Mouse (Mus musculus) v-Abl transformed pro-B cells (cell line): ENCODE results near the gene Ano5.

ENCODE experiments used
- in situ Hi-C, 2 experiments: fragments of 400-800 bp; cut with MboI; formaldehyde crosslinking; loops; one replicate each; pipeline ENCODE4 v1.15.1; 2025; ENCODE audit not compliant: unreplicated experiment in 2 of 2

Ano5 gene

DNA sequence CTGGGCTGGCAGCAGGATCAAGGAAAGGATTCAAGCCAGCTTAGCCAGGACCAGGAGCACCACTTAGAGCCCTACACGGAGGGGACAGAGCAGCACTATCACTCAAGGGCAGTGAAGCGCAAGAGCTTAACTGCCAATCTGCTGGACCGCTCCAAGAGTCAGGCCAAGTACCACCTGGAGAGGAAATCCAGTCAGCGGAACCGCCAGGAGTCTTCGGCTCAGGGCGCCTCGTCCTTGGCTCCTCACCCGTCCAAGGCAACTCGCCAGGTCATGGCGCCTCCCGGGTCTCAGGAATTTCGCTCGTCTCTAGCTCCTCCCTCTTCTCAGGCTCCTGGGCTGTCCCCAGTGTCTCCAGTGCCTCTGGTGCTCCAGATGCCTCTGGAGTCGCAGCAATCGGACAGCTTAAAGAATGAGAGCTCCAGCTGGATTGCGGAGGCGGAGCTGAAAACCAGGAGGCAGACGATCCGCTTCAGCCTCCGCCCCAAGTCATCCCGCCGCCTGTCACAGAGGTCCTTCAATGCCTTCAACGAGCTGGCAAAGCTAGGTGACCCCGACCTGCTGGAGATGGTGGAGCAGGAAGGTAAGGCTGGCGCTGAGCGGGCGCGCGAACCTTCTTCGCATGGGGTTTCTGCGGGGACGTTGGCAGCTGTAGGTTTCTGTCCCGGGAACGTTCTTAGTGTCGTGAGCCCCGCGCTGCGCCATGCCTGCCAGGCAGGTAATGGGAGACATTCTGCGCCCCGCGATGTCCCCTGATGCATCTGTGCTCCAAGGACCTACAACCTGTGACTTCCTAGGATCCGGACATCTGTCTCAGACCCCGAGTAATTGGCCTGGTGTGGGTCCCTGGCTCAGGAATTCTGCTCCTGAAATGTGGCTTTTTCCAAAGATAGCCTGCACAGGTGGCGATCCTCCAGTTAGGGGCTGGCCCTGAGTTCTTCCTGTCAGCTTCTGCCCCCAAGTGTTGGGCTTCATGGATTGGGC is at the start of gene Ano5:
Gene Ano5, plus strand, starts transcription at position 359 of the 981 bp plus-strand sequence.
- in situ Hi-C loops = no loop called here

GRCm38 (mm10) chr7:51499396-51499795 is 11.4 kb upstream of the Ano5 start:
- in situ Hi-C loops = no loop called here

GRCm38 (mm10) chr7:51503940-51504339 is 6.9 kb upstream of the Ano5 start:
- in situ Hi-C loops = no loop called here

DNA sequence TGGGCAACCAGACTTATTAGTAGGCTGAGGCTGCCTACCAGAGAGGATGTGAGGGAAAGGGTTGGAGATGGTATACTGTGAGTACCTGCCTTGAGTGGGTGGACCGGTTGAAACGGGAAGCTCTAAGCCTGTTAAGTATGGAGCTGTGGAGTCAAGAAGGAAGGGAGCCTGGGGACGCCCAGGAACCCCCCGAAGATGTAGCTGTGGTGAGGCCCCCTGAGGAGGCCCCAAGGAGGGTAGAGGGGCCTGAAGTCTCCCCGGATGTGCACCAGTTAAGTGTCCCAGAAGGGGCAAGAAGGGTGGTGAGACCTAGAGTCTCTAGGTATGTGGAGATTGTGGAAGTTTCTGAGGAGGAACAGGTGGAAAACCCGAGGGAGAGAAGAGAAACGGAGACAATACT is 682 bp upstream of the Ano5 start:
- in situ Hi-C loops = no loop called here

DNA sequence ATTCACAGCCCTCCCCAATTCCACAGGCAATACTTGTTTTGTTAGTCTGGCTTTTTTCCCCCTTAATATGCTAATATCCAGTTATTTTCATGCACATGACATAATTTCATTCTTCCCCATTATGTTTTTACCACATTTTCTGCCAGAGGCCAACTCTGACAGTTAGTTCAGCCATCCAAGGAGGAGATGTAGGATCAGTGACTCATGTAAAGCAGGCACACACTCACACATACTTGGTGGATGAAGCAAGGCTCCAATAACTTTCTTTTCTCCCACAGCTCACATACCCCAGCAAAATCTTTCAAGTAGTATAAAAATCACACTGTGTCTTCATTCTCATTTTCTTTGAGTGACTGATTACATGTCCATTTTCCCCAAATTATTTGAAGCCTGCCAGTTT is 28.5 kb downstream of the Ano5 start:
- in situ Hi-C loops = no loop called here

- in situ Hi-C loops = no loop called here
These were observed 29.9 kb downstream of the Ano5 start for GRCm38 (mm10) chr7:51540736-51541135.

DNA sequence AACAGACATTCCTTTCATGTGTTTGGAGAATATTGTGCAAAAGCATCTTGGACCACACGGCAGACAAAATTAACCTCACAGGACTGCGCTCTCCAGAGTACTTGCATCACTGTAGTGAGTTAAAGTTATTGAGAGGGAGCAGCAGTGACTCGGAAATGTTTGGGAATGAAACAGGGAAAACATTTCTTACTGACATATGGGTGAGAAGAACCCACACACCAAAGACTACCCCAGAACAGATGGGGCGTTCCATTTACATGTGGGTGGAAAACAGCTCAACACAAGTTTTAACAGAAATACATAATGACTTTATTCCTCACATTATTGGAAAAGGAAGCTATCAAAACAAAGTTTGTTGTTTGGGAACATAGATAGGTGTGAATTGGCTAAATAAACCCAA is 89.2 kb downstream of the Ano5 start:
- in situ Hi-C loops = loop anchor here in 1 of 2 experiments (25.0 kb wide), 1 partner anchor 1638 kb away; the partner anchor contains the start of gene Nell1

- in situ Hi-C loops = loop anchor here in 1 of 2 experiments (25.0 kb wide), 1 partner anchor 1641 kb away; the partner anchor contains the start of gene Nell1
These were observed 92.9 kb downstream of the Ano5 start for GRCm38 (mm10) chr7:51603741-51604140.

GRCm38 (mm10) chr7:51614404-51614803 is 103.6 kb downstream of the Ano5 start:
- in situ Hi-C loops = loop anchor here in 1 of 2 experiments (25.0 kb wide), 1 partner anchor 1652 kb away; the partner anchor contains the start of gene Nell1

GRCm38 (mm10) chr7:51617941-51618340 is 107.1 kb downstream of the Ano5 start:
- in situ Hi-C loops = loop anchor here in 1 of 2 experiments (5.0 to 25.0 kb wide), 2 partner anchors 354 to 1656 kb away; partner anchors contain the start of gene Nell1

- in situ Hi-C loops = loop anchor here in 1 of 2 experiments (5.0 to 25.0 kb wide), 2 partner anchors 354 to 1656 kb away; partner anchors contain the start of gene Nell1
These were observed 107.6 kb downstream of the Ano5 start for GRCm38 (mm10) chr7:51618412-51618811.

GRCm38 (mm10) chr7:51619977-51620376 is 109.1 kb downstream of the Ano5 start:
- in situ Hi-C loops = loop anchor here (5.0 to 25.0 kb wide), 3 partner anchors 352 to 1658 kb away; partner anchors contain the start of gene Nell1 (in 1 of the 2)

GRCm38 (mm10) chr7:51621694-51622145 is 110.9 kb downstream of the Ano5 start, which contains the start of gene Slc17a6:
TSS of gene Slc17a6 (plus strand) at chr7:51622006.
- in situ Hi-C loops = loop anchor here (5.0 to 25.0 kb wide), 2 partner anchors 356 to 1659 kb away; partner anchors contain the start of gene Nell1 (in 1 of the 2)

- in situ Hi-C loops = loop anchor here (5.0 to 25.0 kb wide), 2 partner anchors 355 to 1660 kb away; partner anchors contain the start of gene Nell1 (in 1 of the 2)
These were observed 111.4 kb downstream of the Ano5 start for GRCm38 (mm10) chr7:51622196-51622595.

GRCm38 (mm10) chr7:51622666-51623065 is 111.8 kb downstream of the Ano5 start:
- in situ Hi-C loops = loop anchor here (5.0 to 25.0 kb wide), 2 partner anchors 355 to 1660 kb away; partner anchors contain the start of gene Nell1 (in 1 of the 2)

GRCm38 (mm10) chr7:51624336-51624897 is 113.6 kb downstream of the Ano5 start:
- in situ Hi-C loops = loop anchor here (5.0 to 25.0 kb wide), 2 partner anchors 353 to 1662 kb away; partner anchors contain the start of gene Nell1 (in 1 of the 2)

DNA sequence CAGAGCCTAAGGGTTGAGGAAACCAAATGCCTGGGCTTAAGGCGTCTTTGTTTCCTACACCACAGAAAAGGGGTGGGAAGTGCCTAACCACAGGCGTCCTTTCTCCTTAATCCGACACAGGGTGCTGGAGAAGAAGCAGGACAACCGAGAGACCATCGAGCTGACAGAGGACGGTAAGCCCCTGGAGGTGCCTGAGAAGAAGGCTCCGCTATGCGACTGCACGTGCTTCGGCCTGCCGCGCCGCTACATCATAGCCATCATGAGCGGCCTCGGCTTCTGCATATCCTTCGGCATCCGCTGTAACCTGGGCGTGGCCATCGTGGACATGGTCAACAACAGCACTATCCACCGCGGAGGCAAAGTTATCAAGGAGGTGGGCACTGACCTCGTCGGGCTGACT is 114.3 kb downstream of the Ano5 start:
- in situ Hi-C loops = no loop called here

DNA sequence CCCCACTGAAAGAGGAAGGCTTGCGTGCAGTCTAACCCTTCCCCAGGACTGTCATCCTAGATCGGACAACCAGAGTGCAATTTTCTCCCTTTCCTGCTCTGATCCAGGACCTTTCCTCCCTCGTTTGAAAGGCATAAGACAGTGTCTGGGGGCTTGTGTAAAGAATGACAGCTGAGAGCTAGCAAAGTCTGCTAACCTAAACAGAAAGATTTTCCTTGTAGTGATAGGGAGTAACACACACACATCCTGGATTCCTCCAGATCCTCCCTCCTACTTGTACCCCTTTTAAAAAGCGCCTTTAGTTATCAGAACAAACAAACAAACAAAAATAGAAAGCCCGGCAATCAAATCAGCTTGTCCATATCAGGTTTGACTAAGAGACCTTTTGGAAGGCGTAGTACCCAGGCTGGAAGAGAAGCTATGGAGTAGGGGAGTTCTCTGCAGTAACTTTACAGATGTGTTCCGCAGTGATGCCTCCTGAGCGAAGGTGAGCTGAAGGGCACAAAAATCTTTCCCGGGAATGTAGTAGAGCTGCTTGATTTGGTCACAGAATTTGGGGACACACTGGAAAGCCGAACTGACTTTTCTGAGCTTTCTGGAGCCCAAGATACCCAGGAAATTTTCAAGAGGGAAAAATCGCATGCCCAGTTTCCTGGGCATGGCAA is 114.9 kb downstream of the Ano5 start:
- in situ Hi-C loops = no loop called here

GRCm38 (mm10) chr7:51626451-51627000 is 115.7 kb downstream of the Ano5 start:
- in situ Hi-C loops = no loop called here
